Mouse (Mus musculus): Measurements from ENCODE around the gene Dnm3.

Gene Dnm3

GRCm38 (mm10) chr1:162076581-162077001 lies 401.2 kb downstream of the Dnm3 start:
- peak; percentile 98 for DNase-seq (ENCODE audit: low read depth, low spot score)

DNA sequence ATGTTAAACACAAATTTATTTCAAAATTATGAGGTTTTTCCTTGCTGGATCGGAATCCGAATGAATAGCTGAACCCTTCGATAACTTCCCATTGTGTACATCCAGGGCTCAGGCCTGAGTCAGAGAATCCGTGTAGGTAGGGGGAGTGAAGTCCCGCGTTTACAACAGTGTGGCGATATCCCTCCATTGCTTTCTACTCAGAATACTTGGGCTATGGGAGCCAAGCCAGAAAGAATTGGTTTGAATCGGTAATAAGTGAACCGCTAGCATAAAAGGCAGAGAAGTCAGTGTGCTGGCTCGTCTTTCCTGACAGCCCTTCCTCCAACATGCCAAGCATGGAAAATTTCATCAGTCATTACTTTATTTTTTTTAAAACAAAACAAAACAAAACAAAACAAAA lies 402.0 kb downstream of the Dnm3 start:
- peak; percentile 65 for DNase-seq (ENCODE audit: low read depth, low spot score)

DNA sequence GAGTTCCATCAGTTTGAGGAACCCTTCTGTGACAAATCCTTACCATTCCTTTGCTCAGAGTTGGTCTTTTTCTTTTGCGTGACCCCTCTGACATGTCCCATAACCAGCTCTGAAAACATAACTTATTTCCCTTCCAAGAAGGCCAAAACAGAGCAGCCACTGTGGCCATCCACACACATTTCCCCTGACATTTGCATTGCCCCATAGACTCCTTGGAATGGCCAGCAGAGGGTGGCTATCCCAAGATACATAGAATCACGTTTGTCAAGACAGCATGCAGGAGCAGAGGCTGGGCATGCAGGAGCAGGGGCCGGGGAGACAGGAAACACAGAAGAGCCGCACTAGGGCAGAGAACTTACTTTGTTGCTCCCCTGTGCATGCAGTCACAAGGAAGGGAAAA lies 402.4 kb downstream of the Dnm3 start:
- DNase-seq (ENCODE audit: low read depth, low spot score): peak; percentile 72

- no peak for DNase-seq (ENCODE audit: low read depth, low spot score)
Measured at GRCm38 (mm10) chr1:162074626-162075410, 403.0 kb downstream of the Dnm3 start.

DNA sequence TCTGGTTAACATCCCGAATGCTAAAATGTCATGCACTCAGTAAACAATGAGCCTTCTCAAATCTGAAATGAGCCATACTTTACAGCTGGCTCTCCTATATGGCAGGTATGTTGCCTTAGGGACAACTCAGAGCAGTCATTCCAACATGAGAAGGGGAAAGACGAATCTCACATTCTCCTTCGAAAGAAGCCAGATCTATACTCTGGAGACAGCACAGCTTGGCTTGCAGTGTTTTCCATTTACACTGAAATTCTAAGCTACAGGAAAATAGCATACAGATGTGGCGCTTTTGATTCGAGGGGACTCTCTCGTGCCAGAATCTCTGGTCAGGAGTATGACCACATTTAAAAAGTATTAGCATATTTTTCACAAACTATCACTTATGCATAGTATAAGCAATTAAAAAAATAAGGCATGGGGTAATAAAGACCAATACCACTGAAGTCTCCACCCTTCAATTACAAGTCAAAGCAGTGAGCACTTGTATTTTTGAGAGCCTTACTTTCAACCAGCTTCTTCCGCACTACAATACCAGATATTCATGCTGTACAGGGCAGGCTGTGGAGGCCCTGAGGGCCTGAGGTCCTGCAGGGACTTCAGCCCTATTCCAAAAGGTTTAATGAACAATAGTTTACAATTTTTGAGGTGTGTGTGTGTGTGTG lies 404.8 kb downstream of the Dnm3 start:
- no peak for DNase-seq (ENCODE audit: low read depth, low spot score)

GRCm38 (mm10) chr1:162053608-162054007 lies 424.2 kb downstream of the Dnm3 start:
- DNase-seq (ENCODE audit: low read depth, low spot score): no peak

DNA sequence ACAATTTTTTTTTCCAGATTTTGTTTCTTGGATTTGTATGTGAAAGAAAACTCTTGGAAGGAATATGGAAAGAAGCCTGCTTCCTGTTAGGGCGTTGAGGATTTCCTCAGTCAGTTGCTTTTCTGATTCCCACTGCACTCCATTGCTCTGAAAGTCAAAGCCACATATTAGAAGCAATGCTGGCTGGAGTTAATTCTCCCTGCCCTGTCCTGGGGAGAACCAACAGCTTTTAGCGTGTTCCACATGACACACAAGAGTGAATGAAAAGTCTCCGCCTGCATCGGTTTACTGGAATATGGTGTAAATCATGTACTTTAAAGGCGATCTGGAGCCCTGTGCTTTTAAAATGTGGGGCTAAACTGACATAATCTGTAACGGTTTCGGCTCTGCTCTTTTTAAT lies 424.6 kb downstream of the Dnm3 start:
- no peak for DNase-seq (ENCODE audit: low read depth, low spot score)

GRCm38 (mm10) chr1:162052755-162053154 lies 425.1 kb downstream of the Dnm3 start:
- peak; percentile 49 for DNase-seq (ENCODE audit: low read depth, low spot score)

- DNase-seq (ENCODE audit: low read depth, low spot score): no peak
Measured at GRCm38 (mm10) chr1:162052138-162052537, 425.7 kb downstream of the Dnm3 start.

DNA sequence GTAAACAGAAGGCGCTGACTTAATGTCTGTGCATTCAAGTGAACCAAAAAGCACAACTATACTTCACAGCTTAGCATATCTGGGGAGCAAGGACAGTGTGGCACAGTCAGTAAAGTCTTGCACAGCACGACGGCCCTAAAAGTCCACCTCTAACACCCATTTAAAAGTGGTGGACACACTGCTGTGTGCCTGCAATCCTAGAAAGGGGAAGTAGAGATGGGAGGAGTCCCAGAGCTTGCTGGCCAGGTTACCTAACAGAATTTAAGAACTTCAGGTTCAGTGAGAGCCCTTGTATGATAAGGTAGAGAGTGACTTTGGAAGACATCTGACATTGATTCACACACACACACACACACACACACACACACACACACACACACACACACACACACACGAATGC lies 426.1 kb downstream of the Dnm3 start:
- no peak for DNase-seq (ENCODE audit: low read depth, low spot score)

- DNase-seq (ENCODE audit: low read depth, low spot score): no peak
Measured at GRCm38 (mm10) chr1:162047673-162048072, 430.2 kb downstream of the Dnm3 start.

DNA sequence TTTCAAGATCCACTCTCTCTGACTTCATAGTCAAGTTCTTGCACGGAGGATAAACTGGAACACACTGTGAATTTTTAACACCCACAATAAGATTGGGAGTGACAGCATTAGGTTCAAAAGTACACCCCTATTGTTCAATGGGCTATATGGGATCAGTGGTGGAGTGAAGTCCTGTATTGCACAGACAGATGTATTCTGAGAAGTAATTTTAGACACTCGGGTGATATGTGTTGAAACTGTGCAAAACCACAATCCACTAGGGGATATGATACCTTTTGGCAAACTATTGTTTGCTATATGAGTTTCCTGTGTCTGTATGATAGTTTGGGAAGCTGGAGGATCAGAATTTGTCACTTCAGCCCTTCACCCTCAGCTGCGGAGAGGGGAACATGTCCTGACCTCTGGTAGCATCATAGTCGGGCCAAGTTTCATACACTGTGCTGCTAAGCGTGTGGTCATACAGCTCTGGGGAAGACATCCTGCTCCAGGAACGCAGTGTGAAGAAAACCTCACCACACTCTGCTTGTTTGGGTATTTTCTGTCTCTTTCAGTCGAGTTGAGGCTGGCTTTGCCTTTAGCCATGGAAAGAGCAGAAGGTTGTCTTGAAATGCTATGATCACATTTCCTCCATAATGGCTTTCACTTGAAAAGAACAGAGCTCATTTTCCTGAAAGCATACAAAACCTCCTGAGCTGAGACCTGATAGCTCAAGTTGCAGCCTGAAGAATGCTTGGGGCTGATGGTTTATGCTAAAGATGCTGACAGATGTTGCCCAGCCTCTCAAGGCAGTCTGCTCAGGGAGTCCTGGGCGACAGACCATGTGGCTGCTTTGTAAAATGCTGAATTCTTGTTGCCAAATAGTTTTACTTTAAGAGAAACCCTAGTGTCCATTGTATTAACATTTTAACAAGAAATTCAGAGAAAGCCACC lies 433.8 kb downstream of the Dnm3 start:
- DNase-seq (ENCODE audit: low read depth, low spot score): peak; percentile 61

GRCm38 (mm10) chr1:162043216-162043615 lies 434.6 kb downstream of the Dnm3 start:
- DNase-seq (ENCODE audit: low read depth, low spot score): peak; percentile 31

DNA sequence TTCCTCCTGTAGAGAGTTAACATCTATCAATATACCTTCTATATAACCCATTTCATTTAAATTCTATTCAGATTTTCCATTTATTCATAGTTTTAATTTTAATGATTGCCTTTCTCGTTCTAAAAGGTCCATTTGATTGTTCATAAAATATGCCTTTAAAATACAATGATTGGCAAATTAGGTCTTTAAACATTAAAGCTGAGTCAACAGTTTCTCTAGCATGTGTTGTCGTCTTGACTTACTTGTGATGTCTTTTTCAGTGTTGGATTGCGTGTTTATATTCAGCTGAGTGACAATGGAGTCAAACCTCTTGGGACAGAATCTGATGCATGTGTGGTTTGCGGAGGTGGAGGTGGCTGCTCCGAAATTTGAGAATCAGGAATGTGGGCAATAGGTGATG lies 435.4 kb downstream of the Dnm3 start:
- DNase-seq (ENCODE audit: low read depth, low spot score): no peak

- DNase-seq (ENCODE audit: low read depth, low spot score): peak; percentile 61
Measured at GRCm38 (mm10) chr1:162040490-162041274, 437.2 kb downstream of the Dnm3 start.

DNA sequence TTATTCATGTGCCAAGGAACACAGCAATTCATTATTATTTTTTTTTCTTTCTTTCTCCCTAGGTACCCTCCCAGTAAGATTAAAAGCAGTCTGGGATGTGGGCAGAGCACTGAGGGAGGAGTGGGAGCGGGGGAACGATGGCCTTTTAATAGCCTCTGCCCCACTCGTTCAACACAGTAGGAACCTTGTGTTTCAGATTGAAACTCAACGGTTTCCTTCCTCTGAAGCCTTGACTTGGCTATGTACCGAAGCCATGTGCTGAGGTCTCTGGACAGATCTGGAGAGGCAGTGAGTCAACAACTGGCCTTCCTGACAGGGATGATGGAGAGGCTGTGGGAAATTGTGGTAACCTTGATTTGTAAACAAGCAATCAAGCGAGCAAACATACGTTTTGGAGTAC lies 438.0 kb downstream of the Dnm3 start:
- peak; percentile 71 for DNase-seq (ENCODE audit: low read depth, low spot score)

DNA sequence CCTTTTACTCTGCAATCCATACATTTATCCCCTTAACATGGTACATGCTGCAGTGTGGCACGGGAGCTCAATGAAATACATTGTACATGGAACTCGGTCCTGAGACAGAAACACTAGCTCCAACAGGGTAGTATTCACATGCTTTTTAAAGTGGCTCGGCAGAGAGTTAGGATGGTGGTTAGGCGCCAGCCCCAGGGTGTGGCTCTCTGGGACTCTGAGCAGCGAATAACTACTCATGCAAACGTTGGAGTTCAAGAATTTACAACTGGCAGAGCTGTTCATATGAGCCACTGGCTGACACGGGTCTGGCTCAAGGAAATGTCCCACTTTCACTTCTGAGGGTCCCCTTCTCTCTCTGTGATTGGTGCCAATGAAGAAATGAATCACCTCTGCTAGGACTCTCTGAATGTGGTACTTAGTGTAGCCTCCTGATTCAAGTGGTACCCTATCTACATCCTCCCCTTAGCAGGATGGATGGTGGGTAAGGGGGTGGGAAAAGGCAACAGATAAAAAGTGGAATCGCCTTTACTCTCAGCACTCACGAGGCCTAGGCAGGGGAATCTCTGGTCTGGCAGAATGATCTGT lies 438.7 kb downstream of the Dnm3 start:
- peak; percentile 81 for DNase-seq (ENCODE audit: low read depth, low spot score)

DNA sequence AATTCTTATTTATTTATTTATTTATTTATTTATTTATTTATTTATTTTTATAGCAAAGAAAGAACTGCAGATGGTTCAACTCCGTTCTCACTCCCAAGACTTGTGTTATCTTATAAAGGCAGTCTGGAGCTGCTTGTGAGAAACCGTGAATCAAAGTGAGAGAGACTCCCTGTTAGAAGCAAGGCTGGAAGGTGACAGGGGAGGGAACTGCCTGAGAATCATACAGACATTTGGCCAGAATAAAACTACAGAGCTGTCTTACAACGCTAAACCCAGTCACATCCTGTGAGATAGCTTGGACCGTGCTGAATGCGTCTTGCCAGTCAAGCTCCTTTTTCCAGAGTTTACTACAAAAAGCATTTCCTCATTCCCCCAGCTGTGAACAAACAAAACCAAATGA lies 439.4 kb downstream of the Dnm3 start:
- peak; percentile 55 for DNase-seq (ENCODE audit: low read depth, low spot score)

GRCm38 (mm10) chr1:162037968-162038421 lies 439.8 kb downstream of the Dnm3 start:
- DNase-seq (ENCODE audit: low read depth, low spot score): peak; percentile 82

GRCm38 (mm10) chr1:162037185-162037765 lies 440.6 kb downstream of the Dnm3 start:
- no peak for DNase-seq (ENCODE audit: low read depth, low spot score)

Data from 3T3-L1 (cell line).